Mouse (Mus musculus) cortical plate, adult 2 months (tissue): Measurements from ENCODE around the gene Dab1. TPM values are rescaled to one million over a fixed set of nuclear protein-coding genes. Genes with fewer than 3 reads are reported as not detected.

Experiments used
- H3K27ac ChIP-seq: fragments of 200-500 bp; 2 replicates; pipeline ENCODE4 v1.5.1; 2012; ENCODE audit warnings: low read length, control low read depth, inconsistent platforms; ENCODE audit not compliant: insufficient read depth
- H3K4me1 ChIP-seq: fragments of 200-500 bp; 2 replicates; pipeline ENCODE4 v1.6.1; 2011; ENCODE audit warnings: low read length; ENCODE audit not compliant: control insufficient read depth, insufficient read depth
- H3K4me3 ChIP-seq: fragments of 200-500 bp; 2 replicates; pipeline ENCODE4 v1.5.1; 2011; ENCODE audit warnings: mild to moderate bottlenecking, low read length, control low read depth; ENCODE audit not compliant: insufficient read depth
- CTCF ChIP-seq: fragments of 200-500 bp; IDR thresholded peaks from 2 replicates; pipeline ENCODE4 v1.5.1; 2011; ENCODE audit warnings: mild to moderate bottlenecking, control low read depth, low read length; ENCODE audit not compliant: insufficient read depth; ENCODE audit errors: extremely low read depth
- POLR2A ChIP-seq: fragments of 200-500 bp; IDR thresholded peaks from 2 replicates; pipeline ENCODE4 v1.6.1; 2011; ENCODE audit warnings: mild to moderate bottlenecking, low read length, control low read depth; ENCODE audit not compliant: insufficient read depth; ENCODE audit errors: extremely low read depth
- polyA plus RNA-seq: library from polyadenylated mRNA; depleted of rRNA; stranded (reverse); fragments of >200 nt; gene quantifications from 2 replicates; pipeline ENCODE4 v1.2.3, GENCODE M21; 2012

The Dab1 gene
- polyA plus RNA-seq, 1 experiment, result 42.9 TPM

DNA sequence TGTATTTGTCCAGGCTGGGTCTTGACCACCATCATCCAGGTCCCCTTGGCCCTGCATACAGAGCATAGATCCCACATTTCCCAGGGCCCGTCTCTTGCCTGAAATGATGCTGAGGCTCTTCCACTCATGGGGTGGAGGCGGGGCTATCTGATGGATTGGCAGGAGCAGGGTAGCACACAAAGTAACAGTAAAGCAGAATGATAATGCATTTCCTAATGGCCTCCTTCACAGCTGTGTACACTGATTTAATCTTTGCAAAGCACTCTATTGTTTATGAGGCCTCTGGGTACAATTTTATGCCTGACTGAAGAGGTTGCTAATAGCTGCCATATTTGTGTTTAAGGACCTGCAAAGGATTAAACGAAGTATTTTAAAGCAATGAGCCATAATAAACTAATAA lies 374.7 kb downstream of the Dab1 start:
- Histone ChIP-seq H3K4me1 (peaks cover 6% of the 10 kb centered on the region), H3K27ac (no peak overlapping the region), H3K4me3 (no peak overlapping the region)
- TF ChIP-seq POLR2A, result no peak
- TF ChIP-seq CTCF, result no peak

DNA sequence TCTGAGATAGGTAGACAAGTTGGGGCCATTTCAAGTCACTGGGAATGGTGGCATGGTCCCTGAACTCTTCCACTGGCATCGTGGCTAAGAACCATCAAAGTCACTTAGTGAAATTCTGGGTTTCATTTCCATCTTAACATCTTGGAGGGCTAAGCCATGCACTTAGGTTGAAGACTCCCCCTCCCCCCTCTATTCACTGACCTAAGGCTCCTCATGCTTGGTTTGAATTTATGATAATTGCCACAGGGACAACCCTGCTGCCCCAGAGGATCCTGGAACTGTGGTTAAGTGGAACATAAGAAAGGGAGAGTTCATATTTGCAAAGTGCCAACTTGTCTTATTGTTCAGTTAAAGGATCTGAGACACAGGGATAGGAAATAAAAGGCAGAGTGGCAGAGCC lies 375.2 kb downstream of the Dab1 start:
- peaks cover 6% of the 10 kb centered on the region for H3K4me1 ChIP-seq
- TF ChIP-seq CTCF (no peak), POLR2A (no peak)
- H3K27ac ChIP-seq, result no peak overlapping the region
- H3K4me3 ChIP-seq, result no peak overlapping the region

DNA sequence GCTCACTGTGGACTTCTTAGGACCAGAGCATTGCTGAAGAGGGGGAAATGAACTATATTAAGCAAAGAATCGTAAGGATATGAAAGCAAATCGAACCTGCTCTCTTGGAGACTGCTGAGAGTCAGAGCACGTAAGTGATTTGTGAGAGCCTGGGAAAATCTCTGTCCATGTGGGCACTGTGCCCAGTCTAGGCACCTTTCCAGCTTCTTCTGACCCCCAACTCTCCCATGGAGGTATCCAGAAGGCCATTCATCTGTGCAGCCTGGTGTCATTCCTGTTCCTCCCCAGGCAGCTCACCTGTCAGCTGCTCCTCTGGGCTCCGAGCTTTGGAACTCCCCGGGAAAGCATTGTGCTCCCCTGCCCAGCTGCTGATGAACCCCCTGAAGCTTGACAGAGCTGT lies 389.2 kb downstream of the Dab1 start:
- Histone ChIP-seq H3K27ac (no peak overlapping the region), H3K4me3 (no peak overlapping the region), H3K4me1 (no peaks in the 10 kb centered on the region; the same call in 1 of the 2 replicates)
- TF ChIP-seq POLR2A (no peak), CTCF (no peak)

DNA sequence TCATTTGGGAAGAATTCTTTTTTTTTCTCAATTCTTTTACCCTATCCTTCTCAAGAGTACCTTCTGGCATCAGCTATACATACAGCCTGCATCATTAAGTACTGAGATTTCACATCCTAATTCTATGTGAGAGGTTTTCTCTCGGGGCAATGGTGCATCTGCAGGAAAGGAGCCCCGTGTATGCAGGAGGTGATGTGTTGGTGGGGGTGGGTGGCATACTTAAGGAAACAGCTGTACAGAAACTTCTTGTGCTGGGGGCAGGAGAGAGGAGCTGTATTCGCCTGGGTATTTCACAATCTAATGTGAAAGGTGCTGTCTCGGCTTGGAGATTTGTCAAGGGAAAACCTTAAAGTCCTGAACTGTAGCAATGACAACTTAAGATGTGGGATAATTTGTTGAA lies 392.5 kb downstream of the Dab1 start:
- Histone ChIP-seq H3K27ac (no peak overlapping the region), H3K4me3 (no peak overlapping the region), H3K4me1 (peaks cover 2% of the 10 kb centered on the region; the same call in 1 of the 2 replicates)
- TF ChIP-seq POLR2A, result no peak
- no peak for TF ChIP-seq CTCF

DNA sequence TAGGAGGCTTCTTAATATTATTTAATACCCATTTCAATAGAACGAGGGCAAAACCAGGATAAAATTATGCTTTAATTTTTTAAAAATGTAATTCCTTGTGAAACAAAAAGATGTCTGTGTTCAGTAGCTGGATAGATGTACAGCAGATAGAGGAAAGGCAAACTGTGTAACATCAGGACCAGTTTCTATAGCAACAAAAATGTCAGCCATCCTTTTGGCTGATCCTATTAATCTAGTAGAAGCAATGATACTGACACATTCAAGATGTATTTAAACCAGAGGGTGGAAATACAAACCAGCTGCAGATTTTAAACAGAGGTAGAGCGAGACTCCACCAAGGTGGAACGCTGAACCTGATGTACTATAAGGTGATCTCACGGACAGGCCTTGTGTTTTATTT lies 393.0 kb downstream of the Dab1 start:
- Histone ChIP-seq H3K4me3 (no peak overlapping the region), H3K4me1 (peaks cover 2% of the 10 kb centered on the region; the same call in 1 of the 2 replicates), H3K27ac (no peak overlapping the region; the same call in 1 of the 2 replicates)
- TF ChIP-seq POLR2A, result no peak
- no peak for TF ChIP-seq CTCF

DNA sequence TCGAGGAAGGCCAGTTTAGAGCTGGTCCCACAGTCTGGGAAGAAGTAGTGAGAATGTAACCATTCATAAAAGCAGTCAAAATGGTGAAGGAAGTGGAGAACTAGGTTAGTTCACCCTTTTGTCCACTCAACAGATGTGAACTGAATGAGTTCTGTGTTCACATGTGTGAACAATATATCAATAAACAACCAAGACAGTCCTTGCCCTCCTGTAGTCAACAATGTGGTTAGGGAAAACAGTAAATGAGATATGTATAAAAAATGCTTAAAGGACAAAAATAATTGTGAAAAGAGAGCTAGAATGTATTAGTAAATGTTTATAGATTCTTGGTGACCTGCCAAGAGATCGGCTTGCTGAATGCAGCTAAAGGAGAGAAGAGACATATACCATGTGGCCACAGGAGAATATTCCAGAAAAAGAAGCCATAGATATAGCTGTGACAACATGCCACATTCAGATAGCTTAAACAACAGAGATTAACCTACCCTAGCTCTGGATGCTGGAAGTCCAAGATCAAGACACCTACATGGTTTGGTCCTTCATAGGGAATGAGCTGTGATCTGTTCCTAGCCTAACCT lies 406.0 kb downstream of the Dab1 start:
- TF ChIP-seq CTCF, result no peak
- TF ChIP-seq POLR2A, result no peak
- Histone ChIP-seq H3K4me1 (no peaks in the 10 kb centered on the region; the same call in none of the 2 replicates), H3K4me3 (no peak overlapping the region), H3K27ac (no peak overlapping the region)

DNA sequence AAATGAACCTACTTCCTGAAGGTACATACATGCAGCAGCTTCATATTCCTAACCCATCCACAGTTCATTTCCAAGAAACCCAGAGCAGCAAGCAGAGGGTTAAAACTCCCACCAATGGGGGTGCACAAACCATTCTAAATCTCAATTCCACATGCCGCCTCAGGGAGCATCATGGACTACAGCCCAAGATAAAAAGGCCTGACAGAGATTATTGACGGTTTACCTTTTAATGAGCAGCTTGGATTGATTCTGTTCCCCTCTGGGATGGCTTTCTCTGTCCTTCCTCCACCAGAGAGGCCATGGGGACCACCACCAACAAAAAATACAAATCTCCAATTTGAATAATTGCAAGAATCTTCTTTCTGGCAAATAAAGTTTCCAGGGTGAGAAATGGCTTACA lies 407.7 kb downstream of the Dab1 start:
- no peak overlapping the region for H3K27ac ChIP-seq
- H3K4me1 ChIP-seq, result peaks cover under 1% of the 10 kb centered on the region
- no peak overlapping the region for H3K4me3 ChIP-seq
- no peak for TF ChIP-seq POLR2A

DNA sequence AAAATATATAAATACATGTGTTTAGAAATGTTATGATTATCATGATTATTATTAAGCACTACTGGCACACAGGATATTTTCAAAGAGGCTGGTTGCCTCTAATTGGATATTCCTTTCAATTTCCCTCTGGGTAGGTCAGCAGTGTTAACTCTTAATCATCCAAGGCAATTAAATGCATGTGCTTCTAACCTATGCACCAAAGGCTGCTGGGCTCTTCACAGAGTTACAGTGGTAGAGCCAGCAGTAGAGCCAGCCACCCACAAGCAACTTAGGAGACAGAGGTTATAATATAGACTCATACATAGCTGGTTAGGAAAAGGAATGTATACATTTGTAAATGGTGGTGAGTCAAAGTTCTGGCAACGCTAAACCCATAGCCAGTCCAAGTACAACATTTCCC lies 408.1 kb downstream of the Dab1 start:
- no peak for TF ChIP-seq POLR2A
- TF ChIP-seq CTCF, result no peak
- H3K4me3 ChIP-seq, result no peak overlapping the region
- H3K4me1 ChIP-seq, result peaks cover 1% of the 10 kb centered on the region
- no peak overlapping the region for H3K27ac ChIP-seq

DNA sequence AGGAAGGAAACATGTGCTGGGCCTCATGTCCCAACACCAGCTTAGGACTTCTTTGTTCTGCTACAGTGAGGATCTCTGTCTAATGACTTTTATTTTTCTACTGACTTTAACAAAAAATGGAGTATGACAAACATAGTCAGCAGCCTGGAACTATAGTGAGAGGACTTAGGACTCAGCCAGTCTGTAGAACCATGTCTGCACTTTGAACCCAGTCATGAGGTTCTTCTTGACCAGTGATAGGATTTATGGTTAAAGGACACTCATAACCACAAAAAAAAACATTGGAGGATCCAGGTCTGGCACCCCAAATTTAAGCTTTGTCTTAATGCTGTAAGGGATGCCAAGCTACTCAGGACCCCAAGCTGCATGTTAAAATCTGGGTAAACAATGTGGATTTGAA lies 416.9 kb downstream of the Dab1 start:
- Histone ChIP-seq H3K4me3 (no peak overlapping the region), H3K27ac (no peak overlapping the region), H3K4me1 (0 out of 2 replicates have a peak, but pooled peaks cover 1% of the 10 kb centered on the region)
- TF ChIP-seq POLR2A (no peak), CTCF (no peak)

DNA sequence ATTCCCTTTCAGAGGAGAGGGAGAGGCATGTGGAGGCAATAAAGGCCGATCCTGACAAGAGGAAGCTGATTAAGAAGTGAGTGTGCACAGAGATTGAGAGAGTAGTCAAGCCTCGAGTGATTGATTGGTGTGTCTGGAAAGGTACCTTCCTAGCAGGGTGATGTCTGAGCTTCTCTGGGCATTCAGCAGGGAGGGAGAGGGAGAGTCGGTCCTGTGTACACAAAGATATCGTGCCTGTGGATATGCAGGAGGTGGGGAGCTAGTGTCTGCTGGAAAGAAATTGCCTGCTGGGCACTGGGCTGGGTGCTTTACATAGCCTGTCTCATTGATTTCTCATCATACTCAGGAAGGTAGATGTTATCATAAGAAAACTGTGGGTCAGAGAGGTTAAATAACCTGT lies 420.4 kb downstream of the Dab1 start:
- no peaks in the 10 kb centered on the region; the same call in 1 of the 2 replicates for H3K4me1 ChIP-seq
- no peak for TF ChIP-seq POLR2A
- no peak overlapping the region for H3K27ac ChIP-seq

DNA sequence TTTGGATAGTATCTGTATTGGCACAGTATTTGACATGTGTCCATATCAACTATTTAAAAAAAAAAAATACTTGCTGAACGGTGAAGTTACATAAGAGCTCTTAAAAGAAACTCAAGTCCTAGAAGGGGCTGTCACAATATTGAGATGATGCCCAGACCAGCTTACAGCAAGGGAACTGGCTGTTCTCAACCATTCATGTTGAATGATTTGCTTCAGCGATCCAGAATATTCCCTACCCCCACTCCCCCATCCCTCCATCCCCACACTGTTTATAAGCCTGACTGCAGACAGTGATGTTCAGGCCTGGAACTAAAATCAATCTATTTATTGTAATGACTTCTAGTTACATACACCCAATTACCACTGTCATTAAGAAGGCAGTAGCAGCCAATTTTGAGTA lies 424.3 kb downstream of the Dab1 start:
- no peak overlapping the region for H3K27ac ChIP-seq
- TF ChIP-seq CTCF (no peak), POLR2A (no peak)
- H3K4me3 ChIP-seq, result no peak overlapping the region
- H3K4me1 ChIP-seq, result no peaks in the 10 kb centered on the region; the same call in none of the 2 replicates

More for the DNA sequence above, 420.4 kb downstream of the Dab1 start:
- H3K4me3 ChIP-seq, result no peak overlapping the region
